Comparison of ENCODE assay signal across 8 mouse cellular contexts in genomic region chr16:6349381-6349780, GRCm38 (mm10).
A peak's percentile ranks its signal among the peaks of the same experiment; 100 is the strongest.
DNase-seq lines count a peak whose midpoint lies in the region; ATAC-seq lines count a peak whose summit lies in the region.

No protein-coding gene starts in this region.

- H3K27ac ChIP-seq in embryonic facial prominence, embryonic 11.5 days (replicated peaks; ENCODE audit: low read depth, low read length): no peak overlapping the region
- H3K27ac ChIP-seq in neural tube, embryonic 13.5 days (replicated peaks): peak overlapping the region; percentile 87

- H3K9ac ChIP-seq in embryonic facial prominence, embryonic 11.5 days (replicated peaks; ENCODE audit: low read length): no peak overlapping the region; the same call in 1 of the 2 replicates
- peak overlapping the region; percentile 70 for H3K9ac ChIP-seq in neural tube, embryonic 13.5 days

- H3K4me1 ChIP-seq in embryonic facial prominence, embryonic 11.5 days (ENCODE audit: control insufficient read depth, insufficient read depth, low read length): no peaks in the 10 kb centered on the region
- H3K4me1 ChIP-seq in neural tube, embryonic 13.5 days (replicated peaks): peaks cover 26% of the 10 kb centered on the region

- H3K4me2 ChIP-seq in embryonic facial prominence, embryonic 11.5 days (ENCODE audit: low read depth, low read length): peak overlapping the region; percentile 68
- H3K4me2 ChIP-seq in neural tube, embryonic 13.5 days: peak overlapping the region; percentile 70

- H3K9me3 ChIP-seq in embryonic facial prominence, embryonic 11.5 days (replicated peaks; ENCODE audit: control insufficient read depth, low read length): no peaks in the 10 kb centered on the region
- no peaks in the 10 kb centered on the region for H3K9me3 ChIP-seq in neural tube, embryonic 13.5 days

- DNase-seq in left cerebral cortex, adult 18-20 months (ENCODE audit: low spot score in 2 of 2): peak; percentile 30 to 42
- DNase-seq in left cerebral cortex, adult 11 months (ENCODE audit: low spot score): no peak
- DNase-seq in embryonic facial prominence, embryonic 11.5 days (ENCODE audit: low spot score): no peak
- peak; percentile 27 for DNase-seq in layer of hippocampus, adult 9-11 months
- DNase-seq in gastrocnemius, postnatal 10 days: no peak

- no peak for ATAC-seq in embryonic facial prominence, embryonic 11.5 days (replicated peaks; ENCODE audit: insufficient number of reproducible peaks, low FRiP score, low TSS enrichment, low read depth)
- ATAC-seq in neural tube, embryonic 13.5 days (ENCODE audit: low read depth): no peak
- ATAC-seq in erythroid progenitor cell, adult 5-6 weeks (replicated peaks; ENCODE audit: low FRiP score, poor library complexity, severe bottlenecking): no peak
- no peak for ATAC-seq in monocyte, adult 5-6 weeks (replicated peaks; ENCODE audit: insufficient number of reproducible peaks, low FRiP score, low TSS enrichment, poor library complexity, severe bottlenecking)

- peak overlapping the region; percentile 37 for H3K4me3 ChIP-seq in embryonic facial prominence, embryonic 11.5 days (ENCODE audit: low read depth, low read length)
- H3K4me3 ChIP-seq in neural tube, embryonic 13.5 days: peak overlapping the region; percentile 47

- H3K27me3 ChIP-seq in embryonic facial prominence, embryonic 11.5 days (ENCODE audit: control insufficient read depth, insufficient read depth, low read length): peaks cover 25% of the 10 kb centered on the region
- H3K27me3 ChIP-seq in neural tube, embryonic 13.5 days: peaks cover 24% of the 10 kb centered on the region

- H3K36me3 ChIP-seq in embryonic facial prominence, embryonic 11.5 days (replicated peaks; ENCODE audit: control insufficient read depth, insufficient read depth, low read depth, low read length): no peaks in the 10 kb centered on the region
- no peaks in the 10 kb centered on the region for H3K36me3 ChIP-seq in neural tube, embryonic 13.5 days

- WGBS in embryonic facial prominence, embryonic 11.5 days: 24% methylated on average over 16 of the region's 16 CpGs
- 23% methylated on average over 16 of the region's 16 CpGs for WGBS in neural tube, embryonic 13.5 days

Comparison
In these comparisons a context has a peak if more than half of its experiments do, and no peak if none do; other contexts are left out.
1. DNase-seq: peak in left cerebral cortex, adult 18-20 months (2 of 2) and layer of hippocampus, adult 9-11 months (single experiment); none in left cerebral cortex, adult 11 months (single experiment), embryonic facial prominence, embryonic 11.5 days (single experiment) and gastrocnemius, postnatal 10 days (single experiment).